Mouse (Mus musculus) small intestine, adult 2 months (tissue): ENCODE results near the gene Hoxd9.

ENCODE experiments used
- CTCF ChIP-seq: fragments of 200-500 bp; IDR thresholded peaks from 2 replicates; pipeline ENCODE4 v1.5.1; 2012; ENCODE audit warnings: low read depth, mild to moderate bottlenecking, control low read depth, inconsistent platforms, low read length, moderate library complexity, mixed read lengths; ENCODE audit not compliant: insufficient replicate concordance, insufficient read length; ENCODE audit errors: extremely low read depth
- POLR2A ChIP-seq: fragments of 200-500 bp; IDR thresholded peaks from 2 replicates; pipeline ENCODE4 v1.6.1; 2012; ENCODE audit warnings: low read depth, mild to moderate bottlenecking, control low read depth, inconsistent platforms, low read length, moderate library complexity

- TF ChIP-seq CTCF: no peak
- no peak for TF ChIP-seq POLR2A
Observed at GRCm38 (mm10) chr2:74721882-74722281, 24.4 kb downstream of the Hoxd9 start.
